Mouse (Mus musculus) megakaryocyte, embryonic 14.5 days (primary cell): ENCODE data around the gene Ero1lb.

ENCODE experiments used
- FLI1 ChIP-seq: IDR thresholded peaks from 2 replicates; pipeline ENCODE4 v1.6.1; 2012; ENCODE audit warnings: low read length, inconsistent platforms, mixed read lengths
- GATA1 ChIP-seq: IDR thresholded peaks from 3 replicates; pipeline ENCODE4 v1.6.1; 2012; ENCODE audit warnings: mixed read lengths, low read length, inconsistent platforms, borderline replicate concordance

GRCm38 (mm10) chr13:12578145-12578544 lies 12.5 kb downstream of the Ero1lb start:
- TF ChIP-seq GATA1 (no peak), FLI1 (no peak)
